Mouse (Mus musculus): Measurements from ENCODE around the gene Rarres2. TPM values are rescaled to one million over a fixed set of nuclear protein-coding genes. Genes with fewer than 3 reads are reported as not detected.

Gene Rarres2
- polyA plus RNA-seq, 1 experiment = 9.2 TPM

GRCm38 (mm10) chr6:48573280-48573679 is 691 bp upstream of the Rarres2 start:
- TF ChIP-seq POLR2A (IDR thresholded peaks at IDR 0.05; ENCODE audit: borderline replicate concordance, control insufficient read depth, low read depth, low read length) = no peak
- no peak for TF ChIP-seq CTCF (IDR thresholded peaks at IDR 0.05; ENCODE audit: control insufficient read depth, insufficient read depth, low read length)
- Histone ChIP-seq H3K4me1 (ENCODE audit: control insufficient read depth, insufficient read depth, low read length) (no peaks in the 10 kb centered on the region), H3K27ac (ENCODE audit: control insufficient read depth, insufficient read depth, low read depth, low read length, poor library complexity) (no peak overlapping the region), H3K4me3 (replicated peaks; ENCODE audit: control insufficient read depth, low read depth, low read length) (no peak overlapping the region)
- WGBS = 61% methylated on average over 10 of the region's 10 CpGs

- Histone ChIP-seq H3K4me3 (replicated peaks; ENCODE audit: control insufficient read depth, low read depth, low read length) (no peak overlapping the region), H3K4me1 (ENCODE audit: control insufficient read depth, insufficient read depth, low read length) (no peaks in the 10 kb centered on the region), H3K27ac (ENCODE audit: control insufficient read depth, insufficient read depth, low read depth, low read length, poor library complexity) (no peak overlapping the region)
- TF ChIP-seq CTCF (IDR thresholded peaks at IDR 0.05; ENCODE audit: control insufficient read depth, insufficient read depth, low read length) (no peak), POLR2A (IDR thresholded peaks at IDR 0.05; ENCODE audit: borderline replicate concordance, control insufficient read depth, low read depth, low read length) (no peak)
- WGBS = 83% methylated on average over 5 of the region's 5 CpGs
Measured at GRCm38 (mm10) chr6:48572014-48572413, 575 bp downstream of the Rarres2 start.

GRCm38 (mm10) chr6:48569065-48569807 is 3.4 kb downstream of the Rarres2 start:
- no peaks in the 10 kb centered on the region for H3K4me1 ChIP-seq (ENCODE audit: control insufficient read depth, insufficient read depth, low read length)
- no peak overlapping the region for H3K27ac ChIP-seq (ENCODE audit: control insufficient read depth, insufficient read depth, low read depth, low read length, poor library complexity)
- WGBS = 44% methylated on average over 8 of the region's 8 CpGs
- no peak for TF ChIP-seq POLR2A (IDR thresholded peaks at IDR 0.05; ENCODE audit: borderline replicate concordance, control insufficient read depth, low read depth, low read length)
- TF ChIP-seq CTCF (IDR thresholded peaks at IDR 0.05; ENCODE audit: control insufficient read depth, insufficient read depth, low read length) = no peak
- no peak overlapping the region for H3K4me3 ChIP-seq (replicated peaks; ENCODE audit: control insufficient read depth, low read depth, low read length)

GRCm38 (mm10) chr6:48568036-48568984 is 4.3 kb downstream of the Rarres2 start:
- no peak for TF ChIP-seq POLR2A (IDR thresholded peaks at IDR 0.05; ENCODE audit: borderline replicate concordance, control insufficient read depth, low read depth, low read length)
- TF ChIP-seq CTCF (IDR thresholded peaks at IDR 0.05; ENCODE audit: control insufficient read depth, insufficient read depth, low read length) = no peak
- 38% methylated on average over 21 of the region's 21 CpGs for WGBS
- H3K4me1 ChIP-seq (ENCODE audit: control insufficient read depth, insufficient read depth, low read length) = no peaks in the 10 kb centered on the region
- no peak overlapping the region for H3K27ac ChIP-seq (ENCODE audit: control insufficient read depth, insufficient read depth, low read depth, low read length, poor library complexity)
- H3K4me3 ChIP-seq (replicated peaks; ENCODE audit: control insufficient read depth, low read depth, low read length) = no peak overlapping the region

GRCm38 (mm10) chr6:48566312-48566711 is 6.3 kb downstream of the Rarres2 start:
- TF ChIP-seq CTCF (IDR thresholded peaks at IDR 0.05; ENCODE audit: control insufficient read depth, insufficient read depth, low read length) = no peak
- TF ChIP-seq POLR2A (IDR thresholded peaks at IDR 0.05; ENCODE audit: borderline replicate concordance, control insufficient read depth, low read depth, low read length) = no peak
- no peaks in the 10 kb centered on the region for H3K4me1 ChIP-seq (ENCODE audit: control insufficient read depth, insufficient read depth, low read length)
- no peak overlapping the region for H3K27ac ChIP-seq (ENCODE audit: control insufficient read depth, insufficient read depth, low read depth, low read length, poor library complexity)
- WGBS = 61% methylated on average over 5 of the region's 5 CpGs
- no peak overlapping the region for H3K4me3 ChIP-seq (replicated peaks; ENCODE audit: control insufficient read depth, low read depth, low read length)

- no peak overlapping the region for H3K4me3 ChIP-seq (replicated peaks; ENCODE audit: control insufficient read depth, low read depth, low read length)
- 89% methylated on average over 4 of the region's 4 CpGs for WGBS
- H3K4me1 ChIP-seq (ENCODE audit: control insufficient read depth, insufficient read depth, low read length) = no peaks in the 10 kb centered on the region
- no peak for TF ChIP-seq POLR2A (IDR thresholded peaks at IDR 0.05; ENCODE audit: borderline replicate concordance, control insufficient read depth, low read depth, low read length)
- TF ChIP-seq CTCF (IDR thresholded peaks at IDR 0.05; ENCODE audit: control insufficient read depth, insufficient read depth, low read length) = no peak
- no peak overlapping the region for H3K27ac ChIP-seq (ENCODE audit: control insufficient read depth, insufficient read depth, low read depth, low read length, poor library complexity)
Measured at GRCm38 (mm10) chr6:48565693-48566310, 6.8 kb downstream of the Rarres2 start.

- H3K4me3 ChIP-seq (replicated peaks; ENCODE audit: control insufficient read depth, low read depth, low read length) = no peak overlapping the region
- 73% methylated on average over 3 of the region's 3 CpGs for WGBS
- no peaks in the 10 kb centered on the region for H3K4me1 ChIP-seq (ENCODE audit: control insufficient read depth, insufficient read depth, low read length)
- TF ChIP-seq CTCF (IDR thresholded peaks at IDR 0.05; ENCODE audit: control insufficient read depth, insufficient read depth, low read length) = no peak
- H3K27ac ChIP-seq (ENCODE audit: control insufficient read depth, insufficient read depth, low read depth, low read length, poor library complexity) = no peak overlapping the region
Measured at GRCm38 (mm10) chr6:48555956-48556355, 16.6 kb downstream of the Rarres2 start.

Measured in bone marrow, adult 2 months (tissue).